Mouse (Mus musculus): Measurements from ENCODE around the gene Btbd17. TPM values are rescaled to one million over a fixed set of nuclear protein-coding genes. Genes with fewer than 3 reads are reported as not detected.

The Btbd17 gene
- polyA plus RNA-seq, 1 experiment from 2014 or later: 0.07 TPM

DNA sequence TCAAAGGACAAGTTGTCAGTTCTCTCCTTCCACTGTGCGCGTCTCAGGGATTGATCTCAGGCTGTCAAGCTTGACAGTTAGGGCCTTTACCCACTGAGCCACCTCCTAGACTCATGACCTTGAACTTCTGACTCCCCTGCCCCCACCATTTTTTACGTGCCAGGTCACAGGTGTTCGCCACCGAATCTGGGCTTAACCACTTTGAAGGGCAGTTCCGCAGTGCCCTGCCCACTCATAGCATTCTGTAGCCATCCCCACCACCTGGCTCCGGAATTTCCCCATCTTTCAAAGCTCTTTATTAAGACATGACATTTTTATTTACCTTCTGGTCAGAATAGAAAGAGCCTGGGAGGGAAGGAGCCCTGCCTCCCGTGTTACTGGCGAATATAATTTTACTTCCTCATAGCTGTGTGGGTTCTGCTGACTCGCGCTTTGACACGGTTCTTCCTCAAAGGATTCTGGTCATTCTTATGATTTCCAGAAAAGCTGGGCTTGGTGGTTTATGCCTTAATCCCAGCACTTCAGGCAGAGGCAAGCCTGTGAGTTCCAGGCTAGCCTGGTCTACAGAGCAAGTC, 48.1 kb downstream of the Btbd17 start:
- H3K4me2 ChIP-seq: no peak overlapping the region
- H3K27me3 ChIP-seq: 0 out of 2 replicates have a peak, but pooled peaks cover 2% of the 10 kb centered on the region
- no peak overlapping the region for H3K9ac ChIP-seq
- H3K27ac ChIP-seq: no peak overlapping the region
- no peak for DNase-seq
- no peak overlapping the region for H3K4me3 ChIP-seq (replicated peaks)
- no peaks in the 10 kb centered on the region for H3K4me1 ChIP-seq (replicated peaks)
- H3K9me3 ChIP-seq (replicated peaks): no peaks in the 10 kb centered on the region
- no peak for ATAC-seq (ENCODE audit: low read depth)
- WGBS (ENCODE audit: insufficient replicate concordance): 44% methylated on average over 12 of the region's 12 CpGs
- no peaks in the 10 kb centered on the region for H3K36me3 ChIP-seq

- no peak overlapping the region for H3K4me2 ChIP-seq
- no peak overlapping the region for H3K4me3 ChIP-seq (replicated peaks)
- H3K27ac ChIP-seq: no peak overlapping the region
- 0 out of 2 replicates have a peak, but pooled peaks have one; percentile 43 for ATAC-seq (ENCODE audit: low read depth)
- H3K27me3 ChIP-seq: 0 out of 2 replicates have a peak, but pooled peaks cover 2% of the 10 kb centered on the region
- 4% methylated on average over 12 of the region's 12 CpGs for WGBS (ENCODE audit: insufficient replicate concordance)
- H3K4me1 ChIP-seq (replicated peaks): no peaks in the 10 kb centered on the region
- no peaks in the 10 kb centered on the region for H3K9me3 ChIP-seq (replicated peaks)
- no peak overlapping the region for H3K9ac ChIP-seq
- DNase-seq: peak; percentile 63
- H3K36me3 ChIP-seq: no peaks in the 10 kb centered on the region
These were observed 50.6 kb downstream of the Btbd17 start for GRCm38 (mm10) chr11:114745134-114745533.

DNA sequence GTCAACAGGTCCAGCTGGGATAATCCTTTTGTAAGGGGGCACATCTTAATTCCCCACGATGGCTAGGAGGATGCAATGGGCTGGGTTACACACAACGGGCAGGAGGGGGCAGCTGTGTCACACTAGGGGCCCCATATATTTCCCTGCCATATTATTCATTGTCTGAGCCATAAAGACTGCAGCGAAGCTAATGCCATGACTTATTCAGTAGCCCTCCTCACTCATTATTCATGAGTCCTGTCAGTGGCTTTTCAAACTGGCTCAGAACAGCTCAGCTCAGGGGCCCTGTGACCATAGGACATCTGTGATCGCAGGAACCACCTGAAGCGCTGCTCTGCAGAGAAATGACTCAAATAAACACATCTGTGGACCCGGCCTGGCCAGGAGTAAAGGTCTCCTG, 54.3 kb downstream of the Btbd17 start:
- Histone ChIP-seq H3K27ac (no peak overlapping the region), H3K4me3 (replicated peaks) (no peak overlapping the region), H3K9me3 (replicated peaks) (no peaks in the 10 kb centered on the region), H3K36me3 (no peaks in the 10 kb centered on the region), H3K27me3 (0 out of 2 replicates have a peak, but pooled peaks cover 2% of the 10 kb centered on the region), H3K9ac (no peak overlapping the region), H3K4me1 (replicated peaks) (no peaks in the 10 kb centered on the region), H3K4me2 (no peak overlapping the region)
- WGBS (ENCODE audit: insufficient replicate concordance): 53% methylated on average over 6 of the region's 6 CpGs
- no peak for DNase-seq
- ATAC-seq (ENCODE audit: low read depth): no peak

Other genes starting within 250 kb of the Btbd17 start
- 1,120 and 1,164 TPM in 2 replicates for gene Rpl38, start 127.4 kb downstream of the Btbd17 start, polyA plus RNA-seq (2015; fragmentation: Nextera tagmentation; extraction: Ambion mirVana)
- 5.9 and 7.1 TPM in 2 replicates for gene Ttyh2, start 120.5 kb downstream of the Btbd17 start, polyA plus RNA-seq (2015; fragmentation: Nextera tagmentation; extraction: Ambion mirVana)
- 0.06 TPM in 1 of 2 replicates, not detected in the other for gene Dnaic2, start 68.5 kb downstream of the Btbd17 start, polyA plus RNA-seq (2015; fragmentation: Nextera tagmentation; extraction: Ambion mirVana)
- gene Kif19a, start 30.6 kb downstream of the Btbd17 start, polyA plus RNA-seq (2015; fragmentation: Nextera tagmentation; extraction: Ambion mirVana): 0.07 and 0.12 TPM in 2 replicates
- gene Gpr142, start 3.0 kb upstream of the Btbd17 start, polyA plus RNA-seq (2015; fragmentation: Nextera tagmentation; extraction: Ambion mirVana): not detected in 2 replicates
- 11.3 and 12.8 TPM in 2 replicates for gene Gprc5c, start 55.2 kb upstream of the Btbd17 start, polyA plus RNA-seq (2015; fragmentation: Nextera tagmentation; extraction: Ambion mirVana)
- 4.0 and 5.5 TPM in 2 replicates for gene Cd300a, start 94.1 kb upstream of the Btbd17 start, polyA plus RNA-seq (2015; fragmentation: Nextera tagmentation; extraction: Ambion mirVana)
- gene Cd300lb, start 138.4 kb upstream of the Btbd17 start, polyA plus RNA-seq (2015; fragmentation: Nextera tagmentation; extraction: Ambion mirVana): 0.50 and 0.72 TPM in 2 replicates
- gene Cd300c, start 173.2 kb upstream of the Btbd17 start, polyA plus RNA-seq (2015; fragmentation: Nextera tagmentation; extraction: Ambion mirVana): 0.16 TPM in 1 of 2 replicates, not detected in the other
- gene Cd300ld, start 194.0 kb upstream of the Btbd17 start, polyA plus RNA-seq (2015; fragmentation: Nextera tagmentation; extraction: Ambion mirVana): 0.48 and 0.59 TPM in 2 replicates
- gene Cd300c2, start 205.9 kb upstream of the Btbd17 start, polyA plus RNA-seq (2015; fragmentation: Nextera tagmentation; extraction: Ambion mirVana): 4.2 and 4.9 TPM in 2 replicates
- gene Cd300ld2, start 220.2 kb upstream of the Btbd17 start, polyA plus RNA-seq (2015; fragmentation: Nextera tagmentation; extraction: Ambion mirVana): not detected in 2 replicates
- gene Cd300ld4, start 231.1 kb upstream of the Btbd17 start, polyA plus RNA-seq (2015; fragmentation: Nextera tagmentation; extraction: Ambion mirVana): not detected in 2 replicates
- gene Cd300ld5, start 241.8 kb upstream of the Btbd17 start, polyA plus RNA-seq (2015; fragmentation: Nextera tagmentation; extraction: Ambion mirVana): not detected in 2 replicates

Data from liver, embryonic 13.5 days (tissue).